10 mouse cellular contexts compared by ENCODE assay signal in genomic region chr3:68586646-68587064, GRCm38 (mm10).
DNase-seq lines count a peak whose midpoint lies in the region; ATAC-seq lines count a peak whose summit lies in the region.
"Had no signal": no experiment of that assay in that cellular context is flagged by ENCODE, and none has a peak within 500 bp of the region (broad histone marks: within the 10 kb centered on the region; RNA-seq: fewer than 3 reads in every experiment).

No protein-coding gene starts in this region.

- H3K4me3 ChIP-seq in lung, embryonic 15.5 days, result no peak overlapping the region
- no peak overlapping the region for H3K4me3 ChIP-seq in intestine, embryonic 15.5 days (replicated peaks)
- H3K4me3 ChIP-seq in midbrain, embryonic 16.5 days (ENCODE audit: low read depth, low read length), result no peak overlapping the region

- no peak for DNase-seq in lung, postnatal 36 days
- DNase-seq in heart, adult 18-20 months, result peak; percentile 65 to 71
- no peak for DNase-seq in ovary, postnatal 14 days (ENCODE audit: low spot score)
- DNase-seq in right cerebral cortex, adult 18-20 months, result no peak
- DNase-seq: lung, postnatal 14 days; thymus, postnatal 4 days had no signal

- H3K4me2 ChIP-seq in lung, embryonic 15.5 days, result no peak overlapping the region
- no peak overlapping the region for H3K4me2 ChIP-seq in intestine, embryonic 15.5 days (replicated peaks)
- no peak overlapping the region for H3K4me2 ChIP-seq in midbrain, embryonic 16.5 days (ENCODE audit: low read length)

- no peak overlapping the region for H3K9ac ChIP-seq in lung, embryonic 15.5 days
- H3K9ac ChIP-seq in intestine, embryonic 15.5 days, result no peak overlapping the region
- H3K9ac ChIP-seq in midbrain, embryonic 16.5 days (ENCODE audit: low read depth, low read length), result no peak overlapping the region

- H3K27ac ChIP-seq in lung, embryonic 15.5 days, result 0 out of 2 replicates have a peak overlapping the region, but pooled peaks have one; percentile 1
- H3K27ac ChIP-seq in intestine, embryonic 15.5 days, result peak overlapping the region; percentile 6; the same call in 1 of the 2 replicates
- 0 out of 2 replicates have a peak overlapping the region, but pooled peaks have one; percentile 1 for H3K27ac ChIP-seq in midbrain, embryonic 16.5 days (ENCODE audit: low read length)

- no peaks in the 10 kb centered on the region for H3K27me3 ChIP-seq in lung, embryonic 15.5 days
- no peaks in the 10 kb centered on the region for H3K27me3 ChIP-seq in intestine, embryonic 15.5 days (replicated peaks)
- H3K27me3 ChIP-seq in midbrain, embryonic 16.5 days (ENCODE audit: control insufficient read depth, insufficient read depth, low read depth, low read length), result no peaks in the 10 kb centered on the region

- ATAC-seq in lung, embryonic 15.5 days (ENCODE audit: borderline replicate concordance, extremely low read depth, low FRiP score, low TSS enrichment), result no peak
- ATAC-seq in intestine, embryonic 15.5 days, result no peak
- ATAC-seq in midbrain, embryonic 16.5 days, result no peak
- ATAC-seq in megakaryocyte progenitor cell, adult 5-6 weeks (replicated peaks; ENCODE audit: poor library complexity), result no peak

- no peaks in the 10 kb centered on the region for H3K9me3 ChIP-seq in lung, embryonic 15.5 days
- H3K9me3 ChIP-seq in intestine, embryonic 15.5 days, result no peaks in the 10 kb centered on the region
- no peaks in the 10 kb centered on the region for H3K9me3 ChIP-seq in midbrain, embryonic 16.5 days (replicated peaks; ENCODE audit: control insufficient read depth, low read length, poor library complexity, severe bottlenecking)

- 41% methylated on average over 9 of the region's 9 CpGs for WGBS in lung, embryonic 15.5 days
- WGBS in intestine, embryonic 15.5 days, result 19% methylated on average over 9 of the region's 9 CpGs
- WGBS in midbrain, embryonic 16.5 days, result 23% methylated on average over 9 of the region's 9 CpGs

- H3K4me1 ChIP-seq in lung, embryonic 15.5 days, result peaks cover 58% of the 10 kb centered on the region
- H3K4me1 ChIP-seq in intestine, embryonic 15.5 days (replicated peaks), result peaks cover 36% of the 10 kb centered on the region
- peaks cover 54% of the 10 kb centered on the region for H3K4me1 ChIP-seq in midbrain, embryonic 16.5 days (ENCODE audit: control insufficient read depth, insufficient read depth, low read length)

- H3K36me3 ChIP-seq in lung, embryonic 15.5 days, result no peaks in the 10 kb centered on the region
- no peaks in the 10 kb centered on the region for H3K36me3 ChIP-seq in intestine, embryonic 15.5 days
- H3K36me3 ChIP-seq in midbrain, embryonic 16.5 days (ENCODE audit: control insufficient read depth, insufficient read depth, low read length), result no peaks in the 10 kb centered on the region

Comparison
In these comparisons a context has a peak if more than half of its experiments do, and no peak if none do; other contexts are left out.
1. DNase-seq: peak in heart, adult 18-20 months (2 of 2); none in lung, postnatal 36 days (single experiment), ovary, postnatal 14 days (single experiment) and right cerebral cortex, adult 18-20 months (single experiment).
2. Peak in every context shown above with its lines, with median percentiles within 50 percentile points of each other: H3K27ac ChIP-seq.